Mouse (Mus musculus): ENCODE measurements around the gene Prss32.

DNA sequence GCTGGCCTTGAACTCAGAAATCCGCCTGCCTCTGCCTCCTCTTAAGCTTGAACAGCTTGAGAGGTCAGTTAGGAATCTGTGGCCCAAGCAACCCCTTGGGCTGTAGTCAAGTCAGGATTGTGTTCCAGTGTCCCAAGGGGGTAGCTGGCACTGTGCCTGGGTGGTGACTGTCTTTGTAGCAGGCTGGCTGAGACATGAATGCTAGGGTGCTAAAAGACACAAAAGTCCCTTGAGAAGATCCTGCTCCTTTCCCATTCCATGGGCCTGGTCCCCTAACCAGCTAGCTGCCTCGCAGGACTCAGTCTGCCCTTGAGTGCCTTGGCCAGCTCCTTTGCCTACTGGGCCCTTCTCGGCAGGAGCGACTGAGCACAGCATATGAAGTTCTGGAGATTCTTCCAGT lies 19.3 kb downstream of the Prss32 start:
- no peak for TF ChIP-seq EP300 (IDR thresholded peaks at IDR 0.05; ENCODE audit: low read depth)
- no peak for TF ChIP-seq CTCF (IDR thresholded peaks at IDR 0.05; ENCODE audit: low read depth)
